Mouse (Mus musculus) hindbrain, embryonic 12.5 days (tissue): ENCODE measurements around the gene Adh1. TPM values are rescaled to one million over a fixed set of nuclear protein-coding genes. Genes with fewer than 3 reads are reported as not detected.

Experiments used
- ATAC-seq: fragments of 200-750 bp; cut with Nextera tagmentation; 2 replicates; pipeline ENCODE4 v1.8.0; 2017; ENCODE audit warnings: moderate TSS enrichment; ENCODE audit not compliant: low FRiP score
- H3K27ac ChIP-seq: fragments of 300-500 bp; sonication (generic); 2 replicates; pipeline ENCODE4 v1.5.1; 2016; ENCODE audit warnings: mild to moderate bottlenecking
- H3K27me3 ChIP-seq: fragments of 300-500 bp; sonication (generic); 2 replicates; pipeline ENCODE4 v1.6.1; 2016; ENCODE audit warnings: mild to moderate bottlenecking
- H3K36me3 ChIP-seq: fragments of 300-500 bp; sonication (generic); 2 replicates; pipeline ENCODE4 v1.6.1; 2016; ENCODE audit warnings: mild to moderate bottlenecking
- H3K4me1 ChIP-seq: fragments of 300-500 bp; sonication (generic); 2 replicates; pipeline ENCODE4 v1.6.1; 2016
- H3K4me2 ChIP-seq: fragments of 300-500 bp; sonication (generic); replicated peaks from 2 replicates; pipeline ENCODE4 v1.6.1; 2016; ENCODE audit warnings: mild to moderate bottlenecking
- H3K4me3 ChIP-seq: fragments of 300-500 bp; sonication (generic); 2 replicates; pipeline ENCODE4 v1.5.1; 2016; ENCODE audit warnings: mild to moderate bottlenecking
- H3K9ac ChIP-seq: fragments of 300-500 bp; sonication (generic); 2 replicates; pipeline ENCODE4 v1.6.1; 2016; ENCODE audit warnings: mild to moderate bottlenecking, moderate library complexity
- H3K9me3 ChIP-seq: fragments of 300-500 bp; sonication (generic); replicated peaks from 2 replicates; pipeline ENCODE4 v1.6.1; 2016; ENCODE audit warnings: mild to moderate bottlenecking
- WGBS: fragments of 180-500 bp; shearing (Covaris S2); methylation state at CpG from one replicate; pipeline ENCODE4 v1.1.7; 2016; 5-methylcytosine and 5-hydroxymethylcytosine counted together
- polyA plus RNA-seq: library from polyadenylated mRNA; unstranded; fragments of >200 nt; fragmentation: Nextera tagmentation; extraction: Ambion mirVana; gene quantifications from 2 replicates; pipeline ENCODE4 v1.2.1, GENCODE M21; 2016

Gene Adh1
- polyA plus RNA-seq, 1 experiment from 2014 or later = 0.39 TPM

- H3K4me2 ChIP-seq = no peak overlapping the region
- no peak overlapping the region for H3K4me3 ChIP-seq
- 88% methylated on average over 4 of the region's 4 CpGs for WGBS
- no peaks in the 10 kb centered on the region for H3K36me3 ChIP-seq
- no peaks in the 10 kb centered on the region for H3K27me3 ChIP-seq
- no peak for ATAC-seq
- no peaks in the 10 kb centered on the region for H3K4me1 ChIP-seq
- no peaks in the 10 kb centered on the region for H3K9me3 ChIP-seq
- no peak overlapping the region for H3K9ac ChIP-seq
- H3K27ac ChIP-seq = no peak overlapping the region
Measured at GRCm38 (mm10) chr3:138334320-138334719, 73.5 kb downstream of the Adh1 start.

DNA sequence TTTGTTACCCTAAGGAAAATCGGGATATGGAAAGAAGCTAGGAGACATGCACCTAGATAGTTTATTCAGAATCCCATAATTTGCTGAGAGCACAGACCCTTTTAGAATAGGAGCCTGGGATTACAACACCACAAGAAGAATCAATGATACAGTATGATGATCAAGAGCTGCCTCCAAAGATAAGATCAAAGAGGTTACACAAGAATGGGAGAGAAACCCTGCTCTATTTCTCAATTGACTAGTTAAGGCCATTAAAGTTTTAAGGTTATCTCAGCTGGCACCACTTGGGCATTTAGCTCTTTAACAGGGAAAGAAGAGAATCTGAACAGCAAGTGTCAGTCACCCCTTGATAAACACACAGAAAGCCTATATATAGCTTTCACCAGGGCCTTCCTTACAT, 74.8 kb downstream of the Adh1 start:
- H3K36me3 ChIP-seq = no peaks in the 10 kb centered on the region
- H3K27me3 ChIP-seq = no peaks in the 10 kb centered on the region
- ATAC-seq = no peak
- H3K9me3 ChIP-seq = no peaks in the 10 kb centered on the region
- WGBS = 90% methylated on average over 1 of the region's 1 CpGs
- no peak overlapping the region for H3K9ac ChIP-seq
- no peak overlapping the region for H3K4me3 ChIP-seq
- no peak overlapping the region for H3K4me2 ChIP-seq
- H3K4me1 ChIP-seq = no peaks in the 10 kb centered on the region
- no peak overlapping the region for H3K27ac ChIP-seq

GRCm38 (mm10) chr3:138336104-138336754, 75.4 kb downstream of the Adh1 start:
- no peak for ATAC-seq
- Histone ChIP-seq H3K9ac (no peak overlapping the region), H3K4me3 (no peak overlapping the region), H3K4me1 (no peaks in the 10 kb centered on the region), H3K36me3 (no peaks in the 10 kb centered on the region), H3K27ac (no peak overlapping the region), H3K9me3 (no peaks in the 10 kb centered on the region), H3K4me2 (no peak overlapping the region), H3K27me3 (no peaks in the 10 kb centered on the region)
- 71% methylated on average over 3 of the region's 3 CpGs for WGBS

Other genes starting within 250 kb of the Adh1 start
- 0.42 and 0.45 TPM in 2 replicates for gene 1110002E22Rik, start 195.9 kb upstream of the Adh1 start, polyA plus RNA-seq
- not detected in 2 replicates for gene Gm5105, start 193.6 kb upstream of the Adh1 start, polyA plus RNA-seq
- 11.8 and 11.9 TPM in 2 replicates for gene Trmt10a, start 117.5 kb upstream of the Adh1 start, polyA plus RNA-seq
- 10.0 and 11.1 TPM in 2 replicates for gene Mttp, start 116.0 kb upstream of the Adh1 start, polyA plus RNA-seq
- gene 4930579F01Rik, start 67.2 kb upstream of the Adh1 start, polyA plus RNA-seq = not detected in 2 replicates
- gene Adh7, start 43.2 kb upstream of the Adh1 start, polyA plus RNA-seq = 0.15 and 0.17 TPM in 2 replicates
- gene Adh6a, start 52.3 kb downstream of the Adh1 start, polyA plus RNA-seq = not detected in 2 replicates
- gene Adh6b, start 80.8 kb downstream of the Adh1 start, polyA plus RNA-seq = 0.21 and 0.22 TPM in 2 replicates
- not detected in 2 replicates for gene Adh4, start 154.5 kb downstream of the Adh1 start, polyA plus RNA-seq
- gene Adh5, start 182.1 kb downstream of the Adh1 start, polyA plus RNA-seq = 217 and 224 TPM in 2 replicates
- 46.4 and 47.5 TPM in 2 replicates for gene Metap1, start 228.5 kb downstream of the Adh1 start, polyA plus RNA-seq